Mouse (Mus musculus) frontal cortex, postnatal 10 days (tissue): ENCODE results near the gene Gpx7.
"Not testable (repeated sequence)": the region's sequence is repeated elsewhere in the genome, so short reads cannot be mapped to it uniquely, and the experiment has no call there.

Source experiments
- DNase-seq, 2 experiments: peaks; one replicate each; pipeline ENCODE4 v3.0.0; 2022; ENCODE audit warnings: low spot score in 2 of 2, mixed read lengths in 1 of 2

Gpx7 gene

DNA sequence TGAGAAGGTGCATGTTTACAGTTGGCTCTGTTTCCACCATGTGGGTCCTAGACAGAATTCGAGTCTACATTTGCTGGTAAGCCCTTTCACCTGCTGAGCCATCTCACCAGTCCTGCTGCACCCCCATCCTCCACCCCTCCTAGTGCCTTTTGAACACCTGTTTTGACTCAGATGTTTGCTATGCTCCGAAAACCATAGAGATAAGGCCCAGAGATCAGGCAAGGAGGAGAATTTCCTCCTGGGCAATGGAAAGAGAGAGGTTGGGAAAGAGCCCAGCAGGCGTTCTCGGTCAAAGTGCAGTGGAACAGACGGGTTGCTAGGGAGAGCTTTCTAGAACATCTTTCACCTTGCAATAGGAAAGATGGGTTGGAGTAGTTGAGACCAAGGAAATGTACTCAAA, 15.6 kb downstream of the Gpx7 start:
- no peak for DNase-seq

DNA sequence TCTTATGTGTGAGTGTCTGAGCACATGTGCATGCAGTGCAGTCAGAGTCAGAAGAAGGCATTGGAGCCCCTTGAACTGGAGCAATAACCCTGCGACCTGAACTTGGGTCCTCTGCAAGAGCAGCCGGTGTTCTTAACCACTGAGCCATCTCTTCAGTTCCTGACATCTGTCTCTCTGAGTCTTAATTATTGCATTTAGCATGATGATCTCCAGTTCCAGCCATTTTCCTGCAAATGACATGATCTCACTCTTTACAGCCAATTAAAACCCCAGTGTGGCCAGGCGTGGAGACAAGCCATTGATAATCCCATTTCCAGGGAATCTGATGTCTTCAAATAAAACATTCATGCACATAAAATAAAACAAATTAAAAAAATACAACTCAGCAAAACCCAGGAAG, 18.0 kb downstream of the Gpx7 start:
- DNase-seq, result no peak

DNA sequence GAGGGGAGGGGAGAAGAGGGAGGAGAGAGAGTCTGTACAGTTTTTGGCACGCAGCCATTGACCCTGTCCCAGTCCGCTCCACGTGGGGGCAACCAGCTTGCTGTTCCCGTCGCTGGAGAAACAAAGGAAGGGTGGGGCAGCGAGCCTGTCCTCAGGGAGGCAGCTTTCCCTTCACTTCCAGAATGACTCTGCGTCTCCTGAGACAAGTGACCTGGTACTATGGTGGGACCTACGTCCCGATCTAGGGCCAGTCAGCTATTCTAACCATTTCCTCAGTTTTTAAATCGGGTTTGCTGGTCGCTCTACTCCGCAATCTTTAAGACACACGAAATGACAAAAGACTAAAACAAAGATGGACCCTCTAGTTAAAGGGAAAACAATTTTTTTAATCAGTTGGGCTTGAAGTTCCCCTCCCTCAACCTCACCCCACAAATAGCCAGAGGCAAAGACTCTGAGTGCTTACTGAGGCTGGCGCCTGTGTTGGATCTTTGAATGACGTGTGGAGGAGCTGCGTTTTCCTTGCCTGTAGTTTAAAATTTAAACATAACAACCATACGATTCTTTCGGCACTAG, 19.0 kb downstream of the Gpx7 start:
- DNase-seq, result peak in 1 of 2 experiments; percentile 57

GRCm38 (mm10) chr4:108387106-108387505, 19.7 kb downstream of the Gpx7 start:
- no peak for DNase-seq

GRCm38 (mm10) chr4:108386087-108386486, 20.7 kb downstream of the Gpx7 start:
- DNase-seq, result no peak

- no peak for DNase-seq
These were observed 23.5 kb downstream of the Gpx7 start, which contains the start of gene Shisal2a for GRCm38 (mm10) chr4:108383183-108383714. TSS of gene Shisal2a (minus strand) at chr4:108383349.

- DNase-seq, result no peak
These were observed 26.6 kb downstream of the Gpx7 start for GRCm38 (mm10) chr4:108380146-108380545.

DNA sequence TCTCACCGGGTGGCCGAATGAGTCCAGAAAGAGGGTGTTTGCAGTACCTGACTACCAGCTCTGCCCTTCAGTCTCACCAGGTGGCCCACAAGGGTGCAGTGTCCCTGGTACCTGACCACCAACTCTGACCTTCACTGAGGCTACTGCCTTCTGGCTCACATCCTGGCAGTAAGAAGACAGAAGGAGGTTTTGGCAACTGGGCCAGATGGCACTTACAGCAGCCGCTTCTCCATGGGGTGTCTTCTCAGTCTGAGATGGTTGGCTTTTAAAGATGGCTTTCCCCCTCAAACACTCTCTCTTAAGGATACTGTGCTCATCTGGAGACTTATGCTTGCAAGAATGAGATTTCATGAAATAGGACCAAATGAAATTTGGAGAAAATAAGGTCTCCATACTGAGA, 27.3 kb downstream of the Gpx7 start:
- DNase-seq, result no peak

GRCm38 (mm10) chr4:108372166-108372565, 34.6 kb downstream of the Gpx7 start:
- no peak for DNase-seq

DNA sequence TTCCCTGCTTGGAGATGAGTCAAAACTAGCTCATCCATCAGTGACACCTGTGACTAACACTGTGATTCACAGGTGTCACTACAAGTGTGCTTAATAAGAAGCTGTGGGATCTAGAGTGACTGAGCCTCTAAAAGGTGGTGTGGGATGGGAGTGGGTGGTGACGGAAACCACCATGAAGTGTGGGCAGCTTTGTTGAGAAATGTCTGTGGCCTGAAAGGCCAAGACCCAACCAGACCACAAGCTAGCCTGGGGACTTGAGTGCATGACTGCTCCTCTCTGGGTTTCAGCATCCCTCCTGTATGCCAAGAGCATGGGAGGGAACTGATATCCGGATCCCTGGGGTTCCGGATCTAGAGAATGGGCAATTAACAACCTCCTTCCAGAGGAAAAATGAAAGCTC, 35.3 kb downstream of the Gpx7 start:
- DNase-seq, result no peak

DNA sequence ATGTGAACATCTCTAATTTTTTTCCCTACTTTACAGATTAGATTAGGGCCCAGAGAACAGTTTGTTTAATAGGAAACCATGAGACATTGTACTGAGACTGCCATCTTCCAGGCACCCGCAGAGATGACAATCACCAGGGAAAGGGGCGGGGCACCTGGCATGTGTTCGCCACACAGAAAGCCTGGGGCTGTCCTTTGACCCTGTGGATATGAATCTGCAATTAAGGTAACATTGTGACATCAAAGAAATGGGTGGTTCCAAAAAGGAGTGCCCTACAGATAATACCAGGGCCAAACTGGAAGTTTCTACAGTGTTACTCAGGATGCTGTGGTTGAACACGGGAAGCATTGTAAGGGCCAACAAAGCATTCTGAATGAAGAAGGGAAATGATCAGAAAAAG, 36.4 kb downstream of the Gpx7 start:
- DNase-seq, result no peak

GRCm38 (mm10) chr4:108369254-108369653, 37.5 kb downstream of the Gpx7 start:
- no peak for DNase-seq

- no peak for DNase-seq
These were observed 42.7 kb downstream of the Gpx7 start for GRCm38 (mm10) chr4:108364111-108364476.

DNA sequence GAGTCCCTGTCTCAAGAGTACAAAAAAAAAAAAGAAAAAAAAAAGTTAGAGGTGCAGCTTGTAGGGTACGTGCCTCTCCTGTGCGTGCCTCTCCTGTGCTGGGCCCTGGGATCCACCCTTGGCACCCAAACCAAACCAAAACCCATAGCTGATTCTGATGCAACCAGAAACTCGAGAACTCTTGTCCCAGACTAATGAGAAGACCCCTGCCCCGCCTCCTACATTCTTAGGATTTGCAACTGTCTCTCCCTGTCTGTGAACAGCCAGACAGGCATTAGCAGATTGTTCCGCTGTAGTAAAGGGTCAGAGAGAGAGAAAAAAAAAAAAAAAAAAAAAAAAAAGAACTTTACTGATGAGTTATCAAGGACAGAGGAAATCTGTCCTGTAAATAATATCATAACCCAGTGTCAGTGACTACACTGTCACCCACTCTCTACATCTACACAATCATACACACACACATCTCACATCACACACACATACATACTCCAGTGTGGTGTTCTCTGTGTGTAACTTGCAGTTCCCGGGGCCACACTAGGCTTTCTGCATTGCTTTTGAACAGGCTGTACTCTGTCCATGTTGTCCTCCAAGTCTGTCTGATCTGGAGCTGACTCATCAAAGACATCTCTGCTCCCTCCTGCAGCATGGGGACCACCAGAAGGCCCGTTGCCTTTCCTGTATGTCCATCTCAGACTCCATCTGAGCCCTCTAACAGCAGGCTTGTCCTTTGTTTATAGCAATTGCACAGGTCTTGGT, 43.2 kb downstream of the Gpx7 start:
- no peak for DNase-seq

GRCm38 (mm10) chr4:108362321-108363261, 44.2 kb downstream of the Gpx7 start:
- DNase-seq, result no peak

GRCm38 (mm10) chr4:108360136-108361055, 46.4 kb downstream of the Gpx7 start:
- peak; percentile 81 to 87 for DNase-seq

DNA sequence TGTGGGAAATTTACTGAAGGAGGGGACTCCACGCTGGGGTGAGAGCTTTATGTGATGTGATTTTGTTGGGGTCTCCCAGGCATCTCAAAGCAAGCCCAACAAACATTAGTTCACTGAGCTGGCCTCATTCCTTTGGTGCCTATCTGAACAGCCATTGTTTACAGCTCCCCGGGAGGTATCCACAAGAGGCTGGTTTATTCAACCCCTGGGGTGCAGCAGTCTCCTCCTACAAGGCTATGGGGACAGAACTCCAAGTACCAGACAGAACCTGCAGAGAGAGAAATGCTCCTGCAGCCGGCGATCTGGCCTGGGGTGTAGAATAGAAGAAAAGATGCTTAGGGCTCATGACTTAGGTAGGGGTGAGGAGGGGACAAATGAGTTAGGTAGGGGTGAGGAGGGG, 48.3 kb downstream of the Gpx7 start:
- DNase-seq, result no peak

- DNase-seq, result no peak
These were observed 49.3 kb downstream of the Gpx7 start for GRCm38 (mm10) chr4:108357458-108357857.

- not testable (repeated sequence) for DNase-seq
These were observed 53.2 kb downstream of the Gpx7 start for GRCm38 (mm10) chr4:108353591-108353990.

- no peak for DNase-seq
These were observed 55.9 kb downstream of the Gpx7 start for GRCm38 (mm10) chr4:108350819-108351218.
